Mouse (Mus musculus) Muller cell, postnatal 12 days (primary cell): ENCODE results near the gene Cpne1.

Experiments
- DNase-seq: peaks from one replicate; pipeline ENCODE4 v3.0.0-alpha.2; 2015; ENCODE audit errors: inconsistent ontology term

Cpne1 gene

DNA sequence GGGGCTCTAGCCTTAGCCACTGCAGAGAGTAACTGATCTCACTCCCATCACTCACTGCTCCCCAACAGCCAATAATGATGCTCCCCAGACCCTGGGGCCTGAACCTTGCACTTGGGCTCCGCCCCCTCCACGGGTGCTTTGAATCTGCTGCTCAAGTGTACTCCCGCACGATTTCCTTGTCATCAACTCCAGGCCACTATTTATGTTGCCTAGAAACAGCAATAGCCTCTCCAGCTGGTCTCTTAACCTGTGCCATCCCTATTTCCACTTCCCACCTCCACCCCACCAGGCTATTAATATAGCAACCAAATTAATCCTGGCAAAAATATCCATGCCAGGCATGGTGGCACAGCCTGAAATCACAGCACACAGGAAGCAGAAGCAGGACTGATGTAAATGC, 32.1 kb downstream of the Cpne1 start:
- no peak for DNase-seq

DNA sequence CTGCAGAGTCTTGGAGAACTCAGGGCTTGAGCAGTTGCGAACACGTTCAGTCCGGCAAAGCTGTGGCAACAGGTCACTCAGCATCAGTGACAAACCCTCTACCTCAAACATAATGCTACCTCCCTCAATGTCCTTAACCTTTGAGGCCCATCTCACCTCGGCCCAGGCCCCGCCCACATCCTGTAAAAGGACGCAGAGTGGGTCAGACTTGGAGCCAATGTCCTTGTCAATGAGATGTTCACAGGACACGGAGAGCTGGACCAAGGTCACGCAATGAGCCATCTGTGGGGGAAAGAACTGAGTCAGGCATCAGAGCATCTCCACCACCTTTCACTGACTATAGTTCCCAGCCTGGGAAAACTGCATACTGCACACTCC, 32.6 kb downstream of the Cpne1 start:
- no peak for DNase-seq

DNA sequence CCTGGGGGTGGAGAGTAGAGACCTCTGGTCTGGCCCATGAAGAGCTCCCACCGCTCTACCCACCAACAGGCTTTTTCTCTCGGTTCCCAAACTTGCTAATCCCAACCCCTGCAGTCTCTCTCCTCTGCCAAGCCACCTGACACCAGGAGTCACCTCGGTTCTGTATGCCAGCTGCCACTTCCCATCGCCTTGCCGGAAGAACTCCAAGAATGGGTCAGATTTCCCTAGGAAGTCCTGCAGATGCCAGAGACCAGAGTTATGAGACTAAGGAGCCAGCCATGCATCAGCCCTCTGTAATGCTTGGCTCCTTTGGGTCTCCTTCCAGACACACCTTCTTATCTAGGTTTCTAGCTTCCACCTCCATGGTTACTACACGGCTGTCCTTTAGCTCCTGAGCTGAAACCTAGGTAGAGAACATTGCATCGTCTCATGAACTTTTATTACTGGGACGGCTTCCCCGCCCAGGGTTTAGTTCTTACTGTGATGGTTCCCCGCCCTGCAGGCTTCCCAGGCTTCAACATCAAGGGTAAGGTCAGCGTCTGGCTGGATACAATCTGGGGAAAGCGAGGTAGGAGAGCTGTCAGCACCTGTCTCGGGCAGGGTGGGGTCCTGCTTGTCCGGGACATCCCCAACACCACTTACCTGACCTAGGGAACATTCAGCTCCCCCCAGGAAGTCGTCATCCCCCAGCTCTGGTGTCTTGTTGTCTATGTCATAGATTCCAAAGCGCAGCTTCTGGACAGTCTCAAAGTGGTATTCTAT, 33.2 kb downstream of the Cpne1 start:
- no peak for DNase-seq

DNA sequence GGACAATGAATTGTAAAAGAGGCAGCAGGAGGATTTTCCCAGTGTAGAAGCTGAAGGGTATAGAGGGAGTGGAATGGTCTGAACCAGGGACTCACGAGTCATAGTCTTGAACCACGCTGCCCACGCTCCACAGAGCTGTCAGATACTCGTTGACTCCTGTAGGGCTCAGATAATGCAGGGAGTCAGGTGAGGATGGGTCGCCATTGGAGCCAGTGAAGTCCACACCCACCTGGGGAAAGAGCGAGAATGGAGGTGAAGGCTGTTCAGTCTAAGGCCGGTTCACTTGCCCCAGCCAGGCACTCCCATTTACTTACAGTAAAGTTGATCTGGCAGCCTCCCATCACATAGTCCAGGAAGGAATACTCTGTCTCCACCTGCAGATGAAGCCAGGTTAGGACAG, 34.3 kb downstream of the Cpne1 start:
- no peak for DNase-seq

DNA sequence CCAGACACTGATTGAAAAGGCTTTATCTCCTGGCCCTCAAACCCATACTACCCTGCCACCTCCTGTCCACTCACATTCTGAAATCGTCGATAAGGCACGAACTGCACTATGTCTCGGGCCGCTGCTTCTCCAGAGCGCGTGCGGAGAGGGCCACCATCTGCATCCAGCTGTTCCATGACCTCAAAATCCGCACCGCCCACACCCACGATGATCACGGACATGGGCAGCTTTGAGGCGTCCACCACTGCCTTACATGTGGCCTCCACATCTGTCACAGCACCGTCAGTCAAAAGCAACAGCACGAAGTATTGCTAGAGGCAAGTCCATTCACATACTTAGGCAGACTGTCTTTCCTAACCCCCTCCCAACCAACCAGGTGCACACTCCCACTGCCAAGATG, 38.0 kb downstream of the Cpne1 start:
- DNase-seq = no peak

DNA sequence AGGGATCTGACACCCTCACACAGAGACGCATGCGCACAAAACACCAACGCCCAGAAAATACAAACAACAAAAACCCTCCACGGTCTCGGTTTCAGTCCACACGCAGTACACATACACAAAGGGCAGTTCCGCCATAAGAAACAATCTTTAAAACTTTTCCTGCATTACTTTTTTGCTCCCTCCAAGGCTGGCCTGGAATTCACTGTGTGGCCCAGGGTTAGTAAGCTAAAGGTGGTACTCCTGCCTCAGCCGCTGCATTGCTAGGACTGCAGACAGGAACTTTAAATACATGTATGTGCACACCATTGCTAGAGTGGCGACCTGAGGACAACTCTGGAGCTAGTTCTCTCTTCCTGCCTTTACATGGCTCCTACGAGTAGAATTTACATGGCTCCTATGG, 40.5 kb downstream of the Cpne1 start:
- DNase-seq = no peak

DNA sequence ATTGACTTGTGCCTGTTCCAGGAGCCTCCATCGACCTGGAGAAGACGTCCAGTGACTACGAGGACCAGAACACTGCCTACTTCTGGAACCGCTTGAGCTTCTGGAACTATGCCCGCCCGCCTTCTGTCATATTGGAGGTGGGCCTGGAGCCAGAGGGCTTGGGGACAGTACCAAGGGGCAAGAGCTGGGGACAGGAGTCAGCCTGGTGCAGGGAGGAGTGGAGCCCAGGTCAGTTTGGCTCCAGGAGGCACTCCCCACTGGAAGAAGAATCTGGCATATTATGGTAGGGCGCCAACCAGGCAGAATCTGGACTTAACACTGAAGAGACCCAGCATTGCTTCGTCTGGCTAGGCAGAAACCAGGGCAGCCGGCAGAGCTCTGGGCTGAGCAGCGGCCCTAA, 43.8 kb downstream of the Cpne1 start:
- no peak for DNase-seq

DNA sequence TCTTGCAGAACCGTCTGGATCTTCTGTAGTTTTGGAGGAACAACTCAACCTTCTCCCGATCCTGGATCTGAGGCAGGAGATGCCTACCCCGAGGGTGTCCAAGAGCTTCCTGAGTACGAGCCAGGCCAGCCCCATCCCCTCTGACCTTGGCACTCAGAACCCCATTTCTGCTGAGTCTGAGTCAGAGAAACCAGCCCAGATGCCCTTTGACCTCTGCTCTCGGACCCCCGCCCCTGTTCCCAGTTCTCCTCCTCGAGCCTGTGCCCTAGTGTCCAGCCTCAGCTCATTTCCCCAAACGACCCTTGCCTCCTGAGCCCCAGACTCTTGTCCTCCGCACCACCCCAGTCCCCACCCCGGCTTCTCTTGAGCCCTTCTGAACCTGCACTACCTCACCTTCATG, 45.6 kb downstream of the Cpne1 start:
- DNase-seq = no peak

DNA sequence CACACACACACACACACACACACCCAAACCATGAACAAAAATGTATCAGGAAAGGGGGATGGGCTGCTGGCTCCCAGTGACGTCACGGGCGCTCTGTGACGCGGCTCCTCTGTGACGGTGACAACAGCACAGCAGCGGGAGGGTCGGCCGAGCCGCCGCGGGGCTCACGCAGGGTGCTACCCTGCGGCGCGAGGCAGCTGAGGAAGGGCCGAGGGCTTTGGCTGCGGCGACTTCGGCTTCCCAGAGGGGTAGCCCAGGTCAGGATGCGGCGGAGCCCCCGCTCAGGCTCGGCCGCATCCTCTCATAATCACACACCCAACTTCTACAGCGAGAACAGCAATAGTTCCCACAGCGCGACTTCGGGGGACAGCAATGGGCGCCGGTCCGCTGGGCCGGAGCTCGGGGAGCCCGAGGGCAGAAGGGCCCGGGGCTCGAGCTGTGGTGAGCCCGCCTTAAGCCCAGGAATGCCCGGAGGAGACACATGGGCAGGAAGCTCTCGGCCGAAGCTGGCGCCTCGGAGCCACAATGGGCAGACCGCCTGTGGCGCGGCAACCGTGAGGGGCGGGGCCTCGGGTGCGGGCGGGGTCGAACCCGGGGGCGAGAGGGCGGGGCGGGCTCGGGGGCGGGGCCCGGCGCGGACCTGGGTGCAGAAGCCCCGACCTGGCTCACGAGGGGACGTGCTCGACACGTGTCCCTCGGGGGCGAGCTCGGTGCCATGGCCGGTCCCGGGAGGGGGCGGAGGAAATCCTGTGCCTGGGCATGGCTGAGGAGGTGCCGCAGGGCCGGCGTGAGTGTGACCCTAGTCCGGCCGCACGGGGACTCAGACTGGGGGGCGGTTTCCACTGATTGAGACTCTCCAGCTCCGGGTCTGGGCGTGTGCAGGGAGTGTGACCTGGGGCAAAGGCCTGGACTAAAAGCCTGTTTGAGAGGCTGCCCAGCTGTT, 46.4 kb downstream of the Cpne1 start, which contains the start of gene Spag4:
Spag4 (plus strand) TSS at position 77 of the 943 bp plus-strand sequence.
- peak; percentile 88 for DNase-seq

DNA sequence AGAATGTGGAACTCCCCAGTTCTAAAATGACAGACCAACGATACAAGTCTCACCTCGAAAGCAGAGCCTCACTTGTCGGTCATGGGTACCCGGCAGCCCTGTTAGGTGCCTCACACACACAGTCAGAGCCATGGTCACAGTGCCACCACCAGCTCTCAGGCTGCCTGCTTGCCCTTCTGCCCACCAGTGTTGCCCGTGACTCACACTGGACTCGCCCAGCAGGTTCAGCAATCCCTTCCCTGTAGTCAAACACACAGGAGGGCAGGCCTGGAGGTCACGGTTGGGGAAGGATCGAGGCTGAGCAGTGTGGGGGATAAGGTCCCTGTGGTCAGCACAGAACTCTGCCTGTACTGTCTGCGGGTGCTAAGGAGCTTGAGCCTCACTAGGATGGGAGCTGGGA, 58.9 kb downstream of the Cpne1 start, which contains the start of gene Fer1l4:
Fer1l4 (minus strand) TSS at position 132 of the 400 bp plus-strand sequence.
- no peak for DNase-seq

DNA sequence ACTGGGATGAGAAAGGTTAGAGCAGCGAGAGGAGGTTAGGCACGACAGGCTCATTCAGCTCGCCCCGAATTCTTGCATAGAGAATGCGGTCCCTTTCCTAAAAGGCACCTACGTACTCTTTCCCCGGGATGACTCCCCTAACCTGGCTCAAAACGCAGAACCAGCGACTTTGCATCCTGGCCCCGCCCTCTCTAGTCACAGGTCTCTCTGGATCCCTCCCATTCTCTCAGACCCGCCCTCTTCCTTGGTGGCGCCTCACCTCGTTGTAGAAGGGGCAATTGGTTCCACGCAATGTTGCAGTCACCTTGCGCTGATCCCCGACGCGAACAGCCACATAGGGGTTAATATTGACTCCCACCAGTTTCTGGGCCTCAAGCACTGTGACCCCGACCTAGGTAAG, 63.8 kb downstream of the Cpne1 start:
- DNase-seq = no peak

DNA sequence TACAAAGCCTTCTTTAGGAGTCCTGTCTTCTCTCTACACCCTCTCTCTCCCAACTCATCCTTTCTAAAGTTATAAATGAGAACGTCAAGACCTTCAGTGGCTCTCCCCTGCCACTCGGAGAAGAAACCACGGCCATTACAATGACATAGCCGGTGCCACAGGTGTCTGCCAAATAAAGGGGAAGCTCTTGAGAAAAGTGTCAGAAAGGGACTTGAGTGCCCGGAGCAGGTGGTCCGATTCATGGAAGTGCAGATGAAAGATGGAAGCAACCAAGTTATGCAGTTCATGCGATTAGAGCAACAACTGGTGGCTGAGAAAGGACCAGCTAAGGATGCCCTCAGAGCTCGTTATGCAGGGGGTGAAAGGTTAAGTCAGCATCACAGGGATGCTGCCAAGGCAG, 68.9 kb downstream of the Cpne1 start:
- no peak for DNase-seq

DNA sequence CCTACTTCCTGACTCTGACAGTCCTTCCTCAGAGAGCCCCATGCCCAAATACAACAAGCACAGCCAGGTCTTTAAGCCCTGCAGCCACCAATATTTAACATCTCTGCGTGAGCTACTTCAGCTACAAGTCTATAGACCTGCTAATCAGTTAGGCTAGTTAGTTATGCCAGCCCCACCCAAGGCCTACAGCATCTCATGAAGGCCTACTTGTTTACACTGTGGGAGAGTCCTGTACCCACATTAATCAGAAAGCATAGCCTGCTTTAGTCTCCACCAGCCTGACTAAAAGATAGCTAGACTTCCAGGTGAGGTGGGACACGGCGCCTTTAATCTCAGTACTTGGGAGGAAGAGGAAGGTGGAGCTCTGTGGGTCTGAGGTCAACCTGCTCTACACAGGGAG, 72.4 kb downstream of the Cpne1 start:
- DNase-seq = no peak

DNA sequence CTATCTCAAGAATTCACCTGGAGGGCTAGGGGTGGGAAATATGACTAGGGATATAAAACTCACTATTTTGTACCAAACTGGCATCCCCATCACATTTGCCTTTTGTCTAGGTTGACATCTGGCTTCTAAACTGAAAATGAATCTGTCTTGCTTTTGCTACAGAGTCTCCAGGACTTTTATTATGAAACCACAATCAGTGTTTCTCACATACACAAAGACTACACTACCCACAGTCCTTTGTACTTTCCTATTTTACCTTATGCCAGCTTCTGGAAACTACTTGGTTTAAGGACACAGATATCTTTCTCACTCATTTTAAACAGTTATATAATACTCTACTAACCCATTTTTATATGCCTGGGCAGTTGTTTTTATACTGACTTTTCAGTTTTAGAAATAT, 86.3 kb downstream of the Cpne1 start:
- DNase-seq = no peak
